Mouse (Mus musculus) forebrain, embryonic 16.5 days (tissue): ENCODE measurements around the gene Nectin4. TPM values are rescaled to one million over a fixed set of nuclear protein-coding genes. Genes with fewer than 3 reads are reported as not detected.
"Not testable (repeated sequence)": the region's sequence is repeated elsewhere in the genome, so short reads cannot be mapped to it uniquely, and the experiment has no call there.

Experiments used
- ATAC-seq: fragments of 200-750 bp; cut with Nextera tagmentation; 2 replicates; pipeline ENCODE4 v1.8.0; 2017; ENCODE audit warnings: mild to moderate bottlenecking, moderate library complexity
- H3K27ac ChIP-seq: fragments of 300-500 bp; sonication (generic); 2 replicates; pipeline ENCODE4 v1.5.1; 2014; ENCODE audit warnings: low read length, control low read depth
- H3K27me3 ChIP-seq: fragments of 300-500 bp; sonication (generic); replicated peaks from 2 replicates; pipeline ENCODE4 v1.6.1; 2014; ENCODE audit warnings: low read length; ENCODE audit not compliant: control insufficient read depth, insufficient read depth
- H3K36me3 ChIP-seq: fragments of 300-500 bp; sonication (generic); 2 replicates; pipeline ENCODE4 v1.6.1; 2014; ENCODE audit not compliant: control insufficient read depth, insufficient read depth
- H3K4me1 ChIP-seq: fragments of 300-500 bp; sonication (generic); replicated peaks from 2 replicates; pipeline ENCODE4 v1.6.1; 2014; ENCODE audit warnings: low read length; ENCODE audit not compliant: control insufficient read depth, insufficient read depth
- H3K4me2 ChIP-seq: fragments of 300-500 bp; sonication (generic); 2 replicates; pipeline ENCODE4 v1.6.1; 2014; ENCODE audit warnings: mild to moderate bottlenecking, low read length, control low read depth
- H3K4me3 ChIP-seq: fragments of 300-500 bp; sonication (generic); replicated peaks from 2 replicates; pipeline ENCODE4 v1.5.1; 2014; ENCODE audit warnings: mild to moderate bottlenecking, low read length, control low read depth
- H3K9ac ChIP-seq: fragments of 300-500 bp; sonication (generic); replicated peaks from 2 replicates; pipeline ENCODE4 v1.6.1; 2014; ENCODE audit warnings: low read depth, low read length, control low read depth
- H3K9me3 ChIP-seq: fragments of 300-500 bp; sonication (generic); 2 replicates; pipeline ENCODE4 v1.6.1; 2016; ENCODE audit warnings: low read length; ENCODE audit not compliant: control insufficient read depth
- WGBS: fragments of 180-500 bp; shearing (Covaris S2); extraction: QIAGEN DNeasy Blood & Tissue Kit; methylation state at CpG from one replicate; pipeline ENCODE4 v1.1.7; 2014; 5-methylcytosine and 5-hydroxymethylcytosine counted together
- polyA plus RNA-seq: library from polyadenylated mRNA; unstranded; fragments of >200 nt; fragmentation: Nextera tagmentation; extraction: Ambion mirVana; gene quantifications from 2 replicates; pipeline ENCODE4 v1.2.1, GENCODE M21; 2015

Gene Nectin4
- 0.67 and 1.1 TPM in 2 replicates for polyA plus RNA-seq

DNA sequence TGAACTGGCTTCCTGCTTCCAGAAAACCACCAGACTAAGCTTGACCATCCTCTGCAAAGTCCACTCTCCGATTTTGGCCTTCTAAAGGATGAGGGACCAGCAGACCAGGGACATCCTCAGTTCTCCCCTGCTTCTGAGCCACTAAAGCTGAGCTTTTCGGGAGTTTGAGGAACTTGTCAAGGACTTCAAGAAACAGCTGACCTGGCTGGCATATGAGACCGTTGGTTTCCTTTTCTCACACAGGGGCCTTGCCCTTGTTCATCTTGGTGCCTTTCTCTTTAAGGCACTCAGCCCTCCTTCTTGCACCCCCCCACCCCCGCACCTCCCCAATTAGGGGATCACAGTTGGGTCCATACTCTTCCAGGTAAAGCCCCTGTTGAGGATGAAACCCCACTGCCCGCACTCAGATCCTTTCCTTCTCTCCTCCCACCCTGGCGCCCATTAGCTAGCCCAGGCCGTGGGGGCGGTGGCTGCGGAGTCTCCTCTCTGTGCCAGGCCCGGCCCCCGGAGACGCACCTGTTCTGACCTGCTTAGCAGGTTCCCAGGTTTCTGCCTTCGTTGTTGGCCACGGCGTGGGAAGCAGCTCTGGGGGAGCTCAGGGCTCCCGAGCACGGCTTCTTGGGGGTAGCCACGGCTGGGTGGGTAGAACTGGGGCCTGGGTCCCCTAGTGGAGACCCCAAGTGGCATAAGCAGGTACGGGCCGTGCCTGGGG is at the start of gene Nectin4:
Gene Nectin4 (plus strand): TSS at position 255 of the 712 bp plus-strand sequence.
- Histone ChIP-seq H3K27me3 (no peaks in the 10 kb centered on the region), H3K4me3 (no peak within 1 kb of the TSS), H3K4me2 (no peak within 1 kb of the TSS), H3K36me3 (no peaks in the 10 kb centered on the region), H3K9ac (no peak within 1 kb of the TSS), H3K9me3 (no peaks in the 10 kb centered on the region), H3K27ac (no peak within 1 kb of the TSS), H3K4me1 (no peaks in the 10 kb centered on the region)
- 43% methylated on average over 20 of the region's 20 CpGs for WGBS
- no peak for ATAC-seq

DNA sequence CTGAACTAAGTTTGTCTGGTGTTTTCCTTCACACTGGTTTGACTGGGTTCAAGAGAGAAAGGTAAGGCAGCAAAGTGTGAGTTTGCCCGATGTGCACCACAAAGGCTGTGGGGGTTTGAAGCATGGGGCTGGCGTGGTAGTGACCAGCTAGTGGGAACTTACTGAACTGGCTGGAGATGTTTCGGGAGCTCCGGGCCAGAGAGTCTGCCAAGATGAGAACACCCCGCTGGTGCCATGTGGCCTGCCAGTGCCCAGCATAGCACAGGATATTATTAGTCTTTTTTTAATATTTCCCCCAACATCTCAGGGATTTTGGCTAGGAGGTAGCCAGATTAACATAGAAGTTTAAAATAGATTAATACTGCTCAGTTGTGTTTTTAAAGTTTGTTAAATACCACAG is 49.7 kb upstream of the Nectin4 start:
- 14% methylated on average over 5 of the region's 5 CpGs for WGBS
- H3K4me1 ChIP-seq: no peaks in the 10 kb centered on the region
- no peaks in the 10 kb centered on the region for H3K36me3 ChIP-seq
- ATAC-seq: no peak
- H3K27ac ChIP-seq: no peak overlapping the region
- H3K9me3 ChIP-seq: no peaks in the 10 kb centered on the region
- H3K4me3 ChIP-seq: no peak overlapping the region
- no peak overlapping the region for H3K9ac ChIP-seq
- no peak overlapping the region for H3K4me2 ChIP-seq
- H3K27me3 ChIP-seq: no peaks in the 10 kb centered on the region; the same call in 1 of the 2 replicates

DNA sequence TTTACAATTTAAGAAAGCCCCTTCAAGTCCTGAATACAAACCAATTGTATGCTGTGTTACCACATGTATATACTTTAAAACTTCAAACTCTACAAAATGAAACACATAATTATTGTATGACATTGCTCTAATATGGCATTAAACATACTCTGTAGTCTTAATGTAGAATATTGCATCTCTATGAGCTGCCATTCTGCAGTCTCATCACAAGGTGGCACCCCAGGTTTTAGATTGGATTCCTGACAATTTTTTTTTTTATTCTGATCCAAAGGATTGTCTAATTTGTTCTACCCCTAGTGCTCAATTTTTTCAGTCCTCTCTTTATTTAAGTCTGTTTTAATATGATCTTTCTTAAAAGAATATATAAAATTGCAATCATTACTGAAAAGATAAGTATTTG is 48.5 kb upstream of the Nectin4 start:
- Histone ChIP-seq H3K4me1 (peaks cover 3% of the 10 kb centered on the region; the same call in 1 of the 2 replicates), H3K9ac (no peak overlapping the region)

DNA sequence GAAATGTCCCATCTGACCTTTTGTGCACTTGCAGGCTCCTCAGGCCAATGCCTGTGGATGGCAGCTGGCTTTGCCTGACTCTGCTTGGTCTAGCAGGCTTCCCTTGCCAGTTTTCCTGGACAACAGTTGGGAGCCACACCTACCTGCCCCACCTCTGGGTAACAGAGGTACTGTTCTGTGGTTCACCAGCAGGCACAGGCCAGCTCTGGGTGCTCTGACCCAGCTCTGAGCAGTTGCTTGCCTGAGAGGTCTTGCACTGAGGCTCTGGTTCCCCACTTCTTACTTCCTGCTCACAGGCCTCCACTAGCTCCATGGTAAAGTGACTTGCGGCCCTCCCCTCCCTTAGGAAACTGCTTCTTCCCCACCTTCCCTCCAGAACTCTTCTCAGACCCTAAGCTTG is 47.9 kb upstream of the Nectin4 start:
- Histone ChIP-seq H3K4me3 (no peak overlapping the region), H3K4me2 (no peak overlapping the region), H3K27me3 (no peaks in the 10 kb centered on the region; the same call in 1 of the 2 replicates), H3K36me3 (no peaks in the 10 kb centered on the region), H3K9me3 (no peaks in the 10 kb centered on the region), H3K27ac (no peak overlapping the region), H3K4me1 (peaks cover 3% of the 10 kb centered on the region), H3K9ac (no peak overlapping the region)
- 100% methylated on average over 1 of the region's 1 CpGs for WGBS
- ATAC-seq: 0 out of 2 replicates have a peak, but pooled peaks have one; percentile 33

More for the DNA sequence above, 48.5 kb upstream of the Nectin4 start:
- H3K27me3 ChIP-seq: no peaks in the 10 kb centered on the region; the same call in 1 of the 2 replicates
- H3K27ac ChIP-seq: no peak overlapping the region
- H3K9me3 ChIP-seq: no peaks in the 10 kb centered on the region
- ATAC-seq: no peak
- no peaks in the 10 kb centered on the region for H3K36me3 ChIP-seq
- H3K4me2 ChIP-seq: no peak overlapping the region
- H3K4me3 ChIP-seq: no peak overlapping the region

DNA sequence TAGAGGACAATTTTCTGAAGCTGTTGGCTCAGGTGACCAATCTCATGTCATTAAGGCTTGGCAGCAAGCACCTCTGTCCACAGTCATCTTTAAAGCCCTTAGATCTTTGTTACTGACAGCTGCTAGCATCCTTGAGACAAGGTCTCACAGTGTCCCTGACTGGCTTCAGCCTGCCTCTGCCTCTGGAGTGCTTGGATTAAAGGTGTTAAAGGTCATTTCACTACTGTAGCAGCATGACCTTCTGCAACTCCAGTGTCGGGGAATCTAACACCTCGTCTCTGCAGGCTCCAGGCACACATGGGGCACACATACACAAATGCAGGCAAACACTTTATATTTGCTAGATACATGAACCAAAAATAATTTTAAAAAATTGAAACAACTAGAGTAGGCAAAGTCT is 44.3 kb upstream of the Nectin4 start:
- 95% methylated on average over 2 of the region's 2 CpGs for WGBS
- ATAC-seq: no peak
- peaks cover 22% of the 10 kb centered on the region for H3K4me1 ChIP-seq
- H3K27me3 ChIP-seq: no peaks in the 10 kb centered on the region
- no peak overlapping the region for H3K27ac ChIP-seq
- H3K4me3 ChIP-seq: no peak overlapping the region
- H3K9ac ChIP-seq: no peak overlapping the region
- H3K36me3 ChIP-seq: no peaks in the 10 kb centered on the region
- no peak overlapping the region for H3K4me2 ChIP-seq
- no peaks in the 10 kb centered on the region for H3K9me3 ChIP-seq

DNA sequence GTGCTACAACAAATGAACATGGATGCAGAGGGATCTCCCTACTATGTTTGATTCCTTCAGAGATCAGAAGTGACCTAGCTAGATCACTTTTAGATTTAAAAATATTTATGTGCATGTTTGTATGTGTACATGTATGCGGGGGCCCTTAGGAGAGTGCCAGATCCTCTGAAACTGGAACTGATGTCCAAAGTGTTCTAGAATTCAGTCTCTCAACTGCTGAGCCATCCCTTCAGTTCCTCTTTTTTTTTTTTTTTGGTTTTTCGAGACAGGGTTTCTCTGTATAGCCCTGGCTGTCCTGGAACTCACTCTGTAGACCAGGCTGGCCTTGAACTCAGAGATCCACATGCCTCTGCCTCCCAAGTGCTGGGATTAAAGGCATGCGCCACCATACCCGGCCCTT is 43.3 kb upstream of the Nectin4 start:
- ATAC-seq, H3K4me2 ChIP-seq, H3K36me3 ChIP-seq, H3K27me3 ChIP-seq, H3K9ac ChIP-seq, H3K4me3 ChIP-seq, H3K9me3 ChIP-seq, H3K27ac ChIP-seq: not testable (repeated sequence)
- 85% methylated on average over 3 of the region's 4 CpGs for WGBS
- peaks cover 29% of the 10 kb centered on the region for H3K4me1 ChIP-seq

DNA sequence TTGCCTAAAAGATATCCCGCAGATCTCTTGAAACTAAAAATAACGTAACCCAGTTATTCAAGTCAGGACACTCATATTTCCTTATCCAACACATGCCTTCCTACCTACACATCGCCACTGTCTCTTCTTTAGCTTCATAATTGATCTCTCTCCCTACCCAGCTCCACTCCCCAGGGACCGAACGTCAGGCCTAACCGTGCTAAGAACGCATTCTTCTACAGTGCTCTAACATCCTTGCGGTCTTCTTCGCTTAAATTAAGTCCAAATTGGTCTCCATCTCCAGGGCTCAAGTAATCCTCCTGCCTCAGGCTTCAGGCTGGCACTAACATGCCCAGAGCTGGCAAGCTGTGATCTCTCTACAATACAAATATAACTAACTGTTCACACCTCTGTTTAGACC is 41.7 kb upstream of the Nectin4 start:
- peak overlapping the region; percentile 94 for H3K4me2 ChIP-seq
- H3K9me3 ChIP-seq: no peaks in the 10 kb centered on the region
- peaks cover 38% of the 10 kb centered on the region for H3K4me1 ChIP-seq
- H3K4me3 ChIP-seq: peak overlapping the region; percentile 88
- peak overlapping the region; percentile 96 for H3K9ac ChIP-seq
- H3K27ac ChIP-seq: peak overlapping the region; percentile 99
- 38% methylated on average over 9 of the region's 9 CpGs for WGBS
- H3K36me3 ChIP-seq: no peaks in the 10 kb centered on the region
- no peaks in the 10 kb centered on the region for H3K27me3 ChIP-seq
- no peak for ATAC-seq

DNA sequence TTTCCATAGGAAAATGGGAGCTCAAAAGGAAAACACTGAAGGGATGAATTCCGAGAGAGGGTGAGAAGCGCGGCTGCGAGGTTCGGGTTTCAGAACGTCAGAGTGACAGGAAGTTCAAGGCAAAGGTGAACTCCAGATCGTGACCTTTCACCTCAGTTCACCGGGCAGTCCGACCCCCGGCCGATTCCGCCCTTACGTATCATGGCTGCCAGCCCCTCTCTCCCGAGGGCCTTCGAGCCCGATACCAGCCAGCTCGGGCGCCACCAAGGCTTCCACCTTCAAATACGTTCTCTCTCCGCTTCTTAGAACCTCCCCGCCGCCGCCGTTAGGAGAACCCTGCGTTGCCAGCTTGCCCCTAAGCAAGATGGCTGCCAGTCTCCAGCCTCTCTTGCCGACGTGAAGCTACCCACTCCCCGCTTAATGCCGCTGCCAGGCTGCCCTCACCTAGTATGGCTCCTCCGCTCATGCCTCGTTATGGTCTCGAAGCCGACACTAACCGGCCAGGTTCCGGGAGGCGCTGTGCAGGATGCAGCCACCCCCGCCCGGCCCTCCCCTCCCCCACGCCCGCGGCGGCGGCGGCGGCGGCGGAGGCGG is 41.0 kb upstream of the Nectin4 start, which contains the start of gene Dedd:
Gene Dedd (plus strand): TSS at position 307 of the 594 bp plus-strand sequence.
- no peaks in the 10 kb centered on the region for H3K27me3 ChIP-seq
- peak within 1 kb of the TSS; percentile 94 for H3K4me2 ChIP-seq
- peak; percentile 97 for ATAC-seq
- H3K4me1 ChIP-seq: peaks cover 40% of the 10 kb centered on the region
- peak within 1 kb of the TSS; percentile 88 for H3K4me3 ChIP-seq
- under 1% methylated on average over 38 of the region's 48 CpGs for WGBS
- peak within 1 kb of the TSS; percentile 96 for H3K9ac ChIP-seq
- H3K27ac ChIP-seq: peak within 1 kb of the TSS; percentile 99
- no peaks in the 10 kb centered on the region for H3K9me3 ChIP-seq
- no peaks in the 10 kb centered on the region for H3K36me3 ChIP-seq

DNA sequence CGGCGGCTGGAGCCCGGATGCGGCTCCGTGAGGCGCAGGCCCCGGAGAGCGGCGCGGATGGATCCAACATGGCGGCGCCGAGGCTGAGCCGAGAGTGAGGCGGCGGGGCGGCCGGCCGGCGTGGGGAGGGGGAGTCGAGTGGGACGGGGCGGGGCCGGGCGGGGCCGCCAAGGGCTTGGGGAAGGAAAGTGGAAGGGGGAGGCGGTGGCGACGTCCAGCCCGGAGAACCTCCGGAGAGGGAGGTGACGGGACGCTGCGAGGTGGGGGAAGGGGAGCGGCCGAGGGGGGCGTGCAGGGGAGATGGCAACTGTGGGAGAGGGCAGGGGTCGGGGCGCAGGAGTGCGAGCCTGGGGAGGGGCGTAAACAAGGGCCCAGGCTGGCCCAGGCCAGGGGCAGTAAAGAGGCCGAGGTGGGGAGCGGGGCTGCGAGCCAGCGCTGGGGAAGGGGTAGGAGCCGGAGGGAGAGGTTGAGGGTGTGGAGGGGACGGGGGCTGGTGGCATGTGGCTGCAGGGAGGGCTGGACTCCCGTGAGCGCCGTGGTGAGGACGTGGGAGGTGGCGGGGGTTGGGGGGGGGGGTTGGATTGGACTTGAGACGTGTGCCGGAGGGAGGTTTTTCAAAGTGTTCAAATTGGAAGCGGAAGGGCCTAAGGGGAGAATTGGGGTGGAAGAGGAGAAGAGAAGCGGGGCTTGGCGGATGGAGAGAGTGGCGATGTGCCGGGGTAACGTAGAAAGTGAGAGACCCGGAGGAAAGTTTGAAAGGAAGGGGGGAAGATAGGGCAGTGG is 40.3 kb upstream of the Nectin4 start:
- Histone ChIP-seq H3K27ac (peak overlapping the region; percentile 99), H3K36me3 (no peaks in the 10 kb centered on the region), H3K9ac (peak overlapping the region; percentile 96), H3K4me2 (peak overlapping the region; percentile 83), H3K4me3 (peak overlapping the region; percentile 88), H3K4me1 (peaks cover 40% of the 10 kb centered on the region), H3K9me3 (no peaks in the 10 kb centered on the region), H3K27me3 (no peaks in the 10 kb centered on the region)
- peak; percentile 83 for ATAC-seq
- under 1% methylated on average over 40 of the region's 61 CpGs for WGBS
